Mouse (Mus musculus): ENCODE measurements at regions not wholly inside any gene's neighbourhood (a gene's known extent, or its start where the extent isn't known, plus 50 kb on each side); places are given as distances from the start of the nearest gene placed in this dataset.

DNA sequence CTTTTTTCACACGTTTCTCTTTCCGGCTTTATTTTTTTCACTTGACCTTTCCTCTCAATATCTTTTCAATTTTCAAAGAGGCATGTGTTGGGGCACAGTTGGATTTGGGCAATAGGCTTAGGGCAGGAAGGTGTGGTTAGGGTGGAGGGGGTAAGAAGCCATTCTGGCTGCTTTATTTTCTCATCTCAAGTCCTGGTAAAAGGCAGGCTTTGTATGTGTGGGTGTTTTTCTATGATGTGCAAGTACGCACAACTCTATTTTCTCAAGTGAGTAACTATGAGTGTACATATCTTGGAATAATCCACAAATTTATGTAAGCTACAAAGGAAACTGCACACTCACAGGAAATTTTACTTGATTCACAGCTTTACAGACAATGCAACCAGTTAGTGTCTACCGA is 121.5 kb upstream of the Ifne start:
- DNase-seq (ENCODE audit: low spot score in 2 of 2), result no peak

DNA sequence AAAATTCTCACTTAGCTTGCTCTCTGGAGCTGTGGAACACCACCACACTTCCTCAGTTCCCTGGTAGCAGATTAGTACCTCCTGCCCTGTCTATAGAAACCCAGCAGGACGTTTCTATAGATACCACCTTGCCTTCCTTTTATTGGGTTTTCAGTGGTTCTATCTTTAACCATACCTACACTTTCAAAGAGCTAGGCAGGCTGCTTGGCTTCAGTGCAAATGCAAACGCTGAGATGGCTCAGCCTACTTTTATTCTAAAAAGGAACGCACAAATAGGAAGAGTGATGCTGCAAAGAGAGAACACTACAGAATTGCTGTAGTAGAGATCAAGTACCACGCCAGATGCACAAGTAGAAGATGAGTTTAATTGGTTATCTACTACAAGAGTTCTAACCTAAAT is 120.9 kb upstream of the Ifne start:
- no peak for DNase-seq (ENCODE audit: low spot score in 2 of 2)

GRCm38 (mm10) chr4:89000200-89000599 is 120.2 kb upstream of the Ifne start:
- no peak for DNase-seq (ENCODE audit: low spot score in 2 of 2)

GRCm38 (mm10) chr4:88998286-88998685 is 118.3 kb upstream of the Ifne start:
- DNase-seq (ENCODE audit: low spot score in 2 of 2), result no peak

- no peak for DNase-seq (ENCODE audit: low spot score in 2 of 2)
Observed at GRCm38 (mm10) chr4:88995129-88995919, 115.3 kb upstream of the Ifne start.

DNA sequence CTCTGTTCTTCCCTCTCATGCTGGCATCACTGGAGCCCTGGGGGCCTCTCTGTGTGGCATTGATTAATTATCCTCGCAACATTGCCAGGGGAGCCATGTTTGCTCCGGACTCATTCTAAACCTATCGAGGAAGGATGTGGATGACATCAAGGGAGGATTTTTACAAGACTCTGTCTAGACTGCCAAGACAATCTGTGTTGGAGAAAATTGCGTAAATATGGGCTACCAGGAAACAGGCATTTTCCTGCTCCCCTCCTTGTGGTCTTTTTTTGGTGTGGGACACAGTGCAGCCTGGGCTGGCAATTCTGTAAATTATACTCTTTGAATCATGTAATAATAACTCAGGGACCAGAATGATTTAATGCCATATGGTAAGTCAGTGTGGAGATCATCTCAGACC is 114.5 kb upstream of the Ifne start:
- no peak for DNase-seq (ENCODE audit: low spot score in 2 of 2)

- no peak for DNase-seq (ENCODE audit: low spot score in 2 of 2)
Observed at GRCm38 (mm10) chr4:88992498-88992897, 112.5 kb upstream of the Ifne start.

DNA sequence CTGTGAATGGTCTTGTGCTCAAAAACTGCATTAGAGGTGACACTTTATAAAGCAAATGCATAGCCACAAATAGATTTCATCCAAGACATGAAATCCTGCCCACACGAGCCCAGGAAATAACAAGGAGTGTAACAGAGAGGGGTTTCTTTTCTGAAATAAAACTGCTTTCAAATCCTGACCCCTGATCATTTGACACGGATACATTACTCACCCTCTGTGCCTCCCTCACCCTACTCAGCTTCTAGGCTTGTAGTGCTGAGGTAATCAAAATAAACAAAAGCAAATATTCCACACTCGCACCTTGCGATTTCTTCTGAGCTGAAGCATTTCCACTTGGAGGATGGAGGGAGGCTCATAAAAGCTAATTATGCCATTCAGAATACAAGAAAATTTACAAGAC is 108.4 kb upstream of the Ifne start:
- no peak for DNase-seq (ENCODE audit: low spot score in 2 of 2)

DNA sequence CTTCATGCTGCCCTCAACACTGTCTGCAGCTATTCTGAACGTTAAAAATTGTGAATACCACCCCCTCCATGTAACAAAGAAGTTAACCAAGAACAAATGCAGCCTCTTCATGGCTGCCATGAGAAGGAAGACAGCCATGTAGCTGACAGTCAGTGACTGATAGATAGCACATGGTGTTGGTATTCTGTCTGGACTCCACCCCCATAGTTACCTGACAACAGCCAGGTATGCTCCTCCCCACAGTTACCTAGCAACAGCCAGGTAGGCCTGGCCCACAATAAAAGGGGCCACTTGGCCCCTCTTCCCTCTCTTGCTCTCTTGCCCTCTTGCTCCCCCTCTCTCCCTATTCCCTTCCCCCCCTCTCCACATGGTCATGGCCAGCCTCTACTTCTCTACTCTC is 107.1 kb upstream of the Ifne start:
- no peak for DNase-seq (ENCODE audit: low spot score in 2 of 2)

DNA sequence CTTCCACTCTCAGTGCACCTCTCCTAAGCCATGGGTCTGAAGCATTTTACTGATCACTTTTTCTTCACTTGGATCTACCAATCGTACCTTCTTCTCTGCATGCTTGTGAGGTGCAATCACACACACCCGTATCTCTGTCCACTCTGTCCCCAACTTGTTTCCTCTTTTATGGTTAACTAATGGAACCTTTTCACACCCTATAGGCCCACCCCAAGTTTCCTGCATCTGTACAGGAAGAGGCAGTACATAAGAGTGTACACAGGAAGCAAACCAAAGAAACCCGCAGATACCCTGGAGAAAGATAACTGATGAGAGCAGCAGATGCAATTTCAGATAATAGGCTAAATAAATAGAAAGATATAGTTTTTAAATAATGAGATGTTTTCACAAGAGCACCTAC is 102.5 kb upstream of the Ifne start:
- DNase-seq (ENCODE audit: low spot score in 2 of 2), result no peak

GRCm38 (mm10) chr4:88977099-88977888 is 97.3 kb upstream of the Ifne start:
- no peak for DNase-seq (ENCODE audit: low spot score in 2 of 2)

DNA sequence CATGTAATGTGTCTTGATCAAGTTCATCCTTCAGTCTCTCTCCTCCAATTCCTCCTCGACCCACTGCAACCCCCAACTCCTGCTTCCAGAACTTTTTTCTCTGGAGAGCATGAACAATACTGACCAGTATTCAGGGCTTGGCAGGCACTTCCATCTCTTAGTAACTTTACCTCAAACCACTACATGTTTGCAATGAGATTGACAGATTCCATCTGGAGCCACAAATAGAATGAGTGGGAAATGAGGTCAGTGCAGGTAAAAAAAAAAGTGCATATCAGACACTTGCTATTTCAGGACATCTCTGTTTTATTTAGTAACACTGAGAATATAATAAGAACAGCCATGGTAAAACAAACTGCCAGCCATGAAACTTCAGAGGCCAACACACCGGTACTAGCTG is 94.5 kb upstream of the Ifne start:
- DNase-seq (ENCODE audit: low spot score in 2 of 2), result no peak

- no peak for DNase-seq (ENCODE audit: low spot score in 2 of 2)
Observed at GRCm38 (mm10) chr4:88969134-88969841, 89.3 kb upstream of the Ifne start.

- DNase-seq (ENCODE audit: low spot score in 2 of 2), result no peak
Observed at GRCm38 (mm10) chr4:88959621-88960020, 79.6 kb upstream of the Ifne start.

DNA sequence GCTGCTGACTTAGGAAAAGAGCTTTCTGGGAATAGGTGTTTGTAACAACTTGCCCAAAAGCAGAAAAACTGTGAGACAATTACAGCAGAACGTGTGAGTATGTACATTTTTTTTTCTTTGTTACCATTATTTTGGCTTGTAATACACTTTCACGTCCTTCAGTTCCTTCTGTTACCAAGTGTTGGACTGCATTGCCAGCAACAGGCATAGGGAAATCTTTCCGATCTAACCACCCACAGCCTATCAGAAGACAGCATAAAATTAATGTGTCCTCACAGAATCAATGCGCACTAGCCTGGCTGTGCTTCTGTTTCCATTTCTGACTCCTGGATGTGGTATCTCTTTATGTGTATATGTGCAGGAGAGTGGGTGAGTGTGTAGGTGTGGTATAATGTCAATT is 76.6 kb upstream of the Ifne start:
- no peak for DNase-seq (ENCODE audit: low spot score in 2 of 2)

- no peak for DNase-seq (ENCODE audit: low spot score in 2 of 2)
Observed at GRCm38 (mm10) chr4:88956151-88956550, 76.2 kb upstream of the Ifne start.

- DNase-seq (ENCODE audit: low spot score in 2 of 2), result no peak
Observed at GRCm38 (mm10) chr4:88955571-88955970, 75.6 kb upstream of the Ifne start.

GRCm38 (mm10) chr4:88954045-88954444 is 74.0 kb upstream of the Ifne start:
- DNase-seq (ENCODE audit: low spot score in 2 of 2), result no peak

GRCm38 (mm10) chr4:88951034-88951336 is 71.0 kb upstream of the Ifne start:
- no peak for DNase-seq (ENCODE audit: low spot score in 2 of 2)

DNA sequence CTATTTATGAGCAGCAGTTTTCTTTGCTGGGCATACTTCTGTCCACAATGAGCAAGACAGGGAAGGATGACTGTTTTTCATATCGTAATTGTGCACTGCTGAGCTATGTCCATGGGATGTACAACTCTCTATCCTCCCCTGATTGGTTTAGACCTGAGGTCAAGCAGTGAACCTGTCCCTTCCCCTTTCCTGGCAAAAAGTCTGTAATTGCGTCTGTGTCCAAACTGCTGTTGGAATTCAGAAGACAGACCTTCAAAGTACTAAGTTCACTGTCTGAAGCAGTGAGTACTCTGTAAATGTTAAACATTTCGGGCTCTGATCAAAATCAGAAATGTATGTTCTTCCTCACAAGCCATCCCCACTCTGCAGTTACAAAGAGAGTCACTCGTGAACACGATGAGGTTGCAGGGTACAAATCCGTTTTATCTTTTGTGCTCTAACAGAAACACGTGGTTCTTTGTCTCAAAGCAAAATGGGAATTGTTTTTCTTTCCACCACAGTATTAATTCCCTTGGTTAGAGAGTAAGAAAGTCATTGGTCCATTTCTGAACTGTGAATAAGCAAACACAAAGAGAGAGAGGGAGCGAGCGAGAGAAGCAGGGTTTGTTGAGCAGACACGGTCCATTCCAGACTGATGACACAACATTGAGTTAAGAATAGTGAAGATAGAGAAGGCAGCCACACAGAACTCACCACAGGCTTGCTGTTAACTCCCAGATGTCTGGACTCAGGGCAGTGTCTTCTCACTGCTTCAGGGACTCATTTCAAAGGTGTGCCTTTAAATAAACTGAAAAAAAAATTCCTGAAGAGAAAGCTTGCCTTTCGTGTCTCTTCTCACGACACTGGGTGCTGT is 70.4 kb upstream of the Ifne start:
- no peak for DNase-seq (ENCODE audit: low spot score in 2 of 2)

GRCm38 (mm10) chr4:88948027-88948859 is 68.2 kb upstream of the Ifne start:
- no peak for DNase-seq (ENCODE audit: low spot score in 2 of 2)
